Mouse (Mus musculus): Measurements from ENCODE around the gene Tctn3. TPM values are rescaled to one million over a fixed set of nuclear protein-coding genes. Genes with fewer than 3 reads are reported as not detected.
A peak's percentile ranks its signal among the peaks of the same experiment; 100 is the strongest.

Tctn3 gene
- total RNA-seq (2018; cell fraction: chromatin; rRNA removed): 10 to 100 TPM; 10.5 to 46.6 (median 22.1) TPM
- total RNA-seq (2018; cell fraction: cytosol; rRNA removed): 10 to 100 TPM in 6 of 26 experiments, 1 to 10 TPM in 20; 4.0 to 12.7 (median 7.7) TPM
- 10 to 100 TPM in 23 of 26 experiments, 1 to 10 TPM in 3; 9.6 to 43.3 (median 20.3) TPM for total RNA-seq (2018; cell fraction: nucleus; rRNA removed)
- polyA plus RNA-seq (2018): 7.0 to 10.4 TPM (median 7.7 TPM) in 3 replicates

DNA sequence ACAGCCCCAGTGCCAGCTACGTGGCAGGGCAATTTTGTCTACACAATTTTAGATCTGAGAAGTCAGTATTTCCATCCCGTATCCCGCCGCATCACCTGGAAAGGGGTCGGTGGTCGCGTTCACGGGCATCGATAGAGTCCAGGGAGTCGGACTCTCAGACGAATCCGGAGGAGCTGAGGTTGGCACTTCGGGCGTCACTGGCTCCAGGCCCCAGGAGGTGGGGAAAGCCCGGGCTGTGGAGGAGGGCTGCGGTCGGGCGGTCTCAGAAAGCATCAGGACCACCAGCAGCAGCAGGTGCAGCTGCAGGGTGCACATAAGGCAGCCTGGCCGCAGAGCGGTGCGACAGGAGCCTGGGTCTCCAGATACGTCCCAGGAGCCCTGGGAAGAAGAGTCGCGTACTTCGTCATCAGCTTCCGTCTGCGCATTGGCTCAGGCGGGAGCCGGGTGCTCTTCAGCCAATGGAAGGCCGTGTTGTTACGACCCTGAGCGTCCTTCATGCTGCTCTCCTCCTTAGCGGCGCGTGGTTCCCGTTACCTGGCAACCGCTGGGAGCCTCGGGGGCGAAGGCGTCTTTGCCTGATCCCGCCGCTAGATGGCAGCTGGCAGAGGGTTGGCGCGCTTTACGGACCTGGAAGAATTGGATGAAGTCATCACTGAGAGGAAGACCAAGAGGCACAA lies at the start of gene Tctn3, which contains the start of gene Entpd1:
TSS of gene Tctn3 (minus strand) at position 404 of the 677 bp plus-strand sequence.
TSS of gene Entpd1 (plus strand) at position 537 of the 677 bp plus-strand sequence.
- Histone ChIP-seq H3K4me3 (ENCODE audit: inconsistent target) (peak within 1 kb of the TSS; percentile 53), H3K36me3 (ENCODE audit: inconsistent target) (peaks cover 21% of the 10 kb centered on the region), H3K27ac (no peak within 1 kb of the TSS), H3K79me2 (ENCODE audit: inconsistent target) (peaks cover 5% of the 10 kb centered on the region; the same call in 1 of the 2 replicates)
- WGBS (ENCODE audit: missing documents): under 1% methylated on average over 44 of the region's 45 CpGs

DNA sequence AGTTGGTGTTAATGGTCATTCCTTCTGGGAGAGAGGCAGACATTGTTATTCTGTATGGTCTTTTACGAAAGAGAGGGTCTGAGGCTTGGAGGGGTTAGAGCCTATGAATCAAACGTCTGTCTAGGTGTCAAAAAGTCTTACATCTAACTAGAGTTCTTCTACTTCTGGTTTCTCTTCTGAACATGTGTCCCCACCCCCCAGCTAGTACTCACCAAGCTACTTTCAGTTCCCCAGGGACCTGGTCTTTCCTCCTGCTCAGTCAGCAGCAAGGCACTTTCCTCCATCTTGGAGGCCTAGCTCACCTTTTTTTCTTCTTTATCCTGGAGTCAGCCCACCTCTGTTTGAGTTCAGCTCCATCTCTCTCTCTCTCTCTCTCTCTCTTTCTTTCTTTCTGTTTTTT lies 49.1 kb upstream of the Tctn3 start:
- Histone ChIP-seq H3K27ac (peak overlapping the region; percentile 96), H3K4me3 (ENCODE audit: inconsistent target) (peak overlapping the region; percentile 77)
- 0% methylated on average over 2 of the region's 2 CpGs for WGBS (ENCODE audit: missing documents)

DNA sequence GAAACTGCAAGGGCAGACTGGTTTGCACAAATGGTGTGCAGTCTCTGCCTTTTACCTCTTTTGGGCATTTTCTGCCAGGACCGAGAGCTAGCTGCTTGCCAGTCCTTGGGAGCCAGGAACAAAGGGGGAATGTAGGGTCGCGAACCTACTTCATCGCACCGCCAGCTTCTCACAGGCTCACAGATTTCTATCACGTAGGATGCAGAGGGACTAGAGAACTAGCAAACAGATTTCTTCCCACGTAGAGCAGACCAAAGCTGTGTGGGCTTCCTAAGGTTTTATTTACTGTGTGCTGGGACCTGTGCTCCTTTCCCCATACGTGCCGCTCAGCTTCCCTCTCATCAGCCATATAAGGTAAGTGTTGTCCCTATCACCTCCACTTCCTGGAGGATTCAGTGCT lies 48.5 kb upstream of the Tctn3 start:
- H3K27ac ChIP-seq: peak overlapping the region; percentile 96
- H3K4me3 ChIP-seq (ENCODE audit: inconsistent target): peak overlapping the region; percentile 77
- 3% methylated on average over 9 of the region's 9 CpGs for WGBS (ENCODE audit: missing documents)
- H3K36me3 ChIP-seq (ENCODE audit: inconsistent target): 0 out of 2 replicates have a peak, but pooled peaks cover 9% of the 10 kb centered on the region
- H3K79me2 ChIP-seq (ENCODE audit: inconsistent target): peaks cover 58% of the 10 kb centered on the region

More for the DNA sequence above, 49.1 kb upstream of the Tctn3 start:
- Histone ChIP-seq H3K79me2 (ENCODE audit: inconsistent target) (peaks cover 64% of the 10 kb centered on the region), H3K36me3 (ENCODE audit: inconsistent target) (0 out of 2 replicates have a peak, but pooled peaks cover 9% of the 10 kb centered on the region)

DNA sequence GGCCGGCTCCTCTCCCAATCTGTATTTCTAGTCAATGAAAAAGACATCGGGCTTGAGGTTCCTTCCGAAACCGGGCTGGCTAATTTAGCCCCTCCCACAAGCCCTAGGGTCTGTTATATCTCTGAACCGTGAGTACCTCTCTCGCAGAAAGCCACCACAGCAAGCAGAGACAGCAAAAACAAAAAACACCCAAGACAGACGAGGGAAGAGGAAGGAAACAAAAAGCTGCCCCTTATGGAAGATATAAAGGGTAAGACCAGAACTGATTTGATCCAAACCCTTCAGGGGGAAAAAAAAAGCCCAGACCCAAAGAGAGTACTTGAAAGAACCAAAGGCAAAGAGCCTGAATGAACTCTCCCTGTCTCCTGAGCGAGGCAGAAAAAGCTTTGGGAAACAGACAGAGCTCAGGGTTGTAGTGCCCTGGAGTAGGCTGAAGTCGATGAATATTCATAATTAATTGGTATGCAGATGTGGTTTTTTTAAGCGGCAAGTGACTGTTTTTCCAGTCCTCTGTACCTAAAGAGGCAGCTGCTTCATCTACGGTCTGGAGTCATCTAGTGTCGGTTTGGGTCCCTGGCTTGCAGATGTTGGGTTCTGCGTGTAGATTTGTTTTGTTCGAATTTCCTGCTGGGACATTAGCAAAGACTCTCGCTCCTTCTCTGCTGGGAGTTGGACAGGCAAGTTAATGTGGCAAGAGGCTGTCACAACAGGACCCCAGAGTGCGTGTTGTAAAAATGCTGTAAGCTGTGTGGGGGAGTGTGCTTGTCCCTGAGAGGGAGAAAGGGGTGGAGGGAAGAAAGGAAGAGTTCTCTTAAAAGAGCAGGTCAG lies 47.8 kb upstream of the Tctn3 start:
- Histone ChIP-seq H3K36me3 (ENCODE audit: inconsistent target) (0 out of 2 replicates have a peak, but pooled peaks cover 9% of the 10 kb centered on the region), H3K4me3 (ENCODE audit: inconsistent target) (peak overlapping the region; percentile 77), H3K27ac (peak overlapping the region; percentile 96), H3K79me2 (ENCODE audit: inconsistent target) (peaks cover 52% of the 10 kb centered on the region)
- WGBS (ENCODE audit: missing documents): 2% methylated on average over 16 of the region's 16 CpGs

GRCm38 (mm10) chr19:40658935-40659334 lies 46.9 kb upstream of the Tctn3 start:
- Histone ChIP-seq H3K36me3 (ENCODE audit: inconsistent target) (no peaks in the 10 kb centered on the region), H3K4me3 (ENCODE audit: inconsistent target) (peak overlapping the region; percentile 77), H3K79me2 (ENCODE audit: inconsistent target) (peaks cover 43% of the 10 kb centered on the region), H3K27ac (peak overlapping the region; percentile 96)
- WGBS (ENCODE audit: missing documents): 68% methylated on average over 5 of the region's 5 CpGs

DNA sequence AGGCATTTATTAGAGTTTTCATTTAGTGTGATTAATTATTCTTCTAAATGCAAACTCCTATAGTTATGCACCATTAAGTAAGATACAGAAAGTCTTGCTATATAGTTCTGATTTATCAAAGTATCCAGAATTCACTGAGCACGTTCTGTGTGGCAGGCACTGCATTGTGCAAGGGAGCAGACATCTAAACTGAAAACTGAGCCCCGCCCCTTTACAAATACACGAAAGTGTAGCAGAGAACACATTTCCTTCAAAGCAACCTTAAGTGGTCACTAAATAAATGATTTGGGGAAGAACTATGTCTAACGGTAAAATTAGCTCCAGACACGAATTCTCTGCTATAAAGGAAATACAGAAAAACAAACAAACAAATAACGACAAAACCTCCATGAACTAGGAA lies 46.2 kb upstream of the Tctn3 start:
- H3K27ac ChIP-seq: no peak overlapping the region
- H3K36me3 ChIP-seq (ENCODE audit: inconsistent target): no peaks in the 10 kb centered on the region
- H3K79me2 ChIP-seq (ENCODE audit: inconsistent target): peaks cover 36% of the 10 kb centered on the region
- H3K4me3 ChIP-seq (ENCODE audit: inconsistent target): no peak overlapping the region
- 38% methylated on average over 6 of the region's 6 CpGs for WGBS (ENCODE audit: missing documents)

GRCm38 (mm10) chr19:40656207-40656606 lies 44.2 kb upstream of the Tctn3 start:
- H3K4me3 ChIP-seq (ENCODE audit: inconsistent target): no peak overlapping the region
- no peak overlapping the region for H3K27ac ChIP-seq
- 91% methylated on average over 5 of the region's 5 CpGs for WGBS (ENCODE audit: missing documents)

GRCm38 (mm10) chr19:40650090-40650489 lies 38.1 kb upstream of the Tctn3 start:
- Histone ChIP-seq H3K4me3 (ENCODE audit: inconsistent target) (no peak overlapping the region), H3K36me3 (ENCODE audit: inconsistent target) (no peaks in the 10 kb centered on the region), H3K27ac (peak overlapping the region; percentile 17), H3K79me2 (ENCODE audit: inconsistent target) (no peaks in the 10 kb centered on the region)
- 10% methylated on average over 5 of the region's 5 CpGs for WGBS (ENCODE audit: missing documents)

More at GRCm38 (mm10) chr19:40656207-40656606, 44.2 kb upstream of the Tctn3 start:
- Histone ChIP-seq H3K79me2 (ENCODE audit: inconsistent target) (peaks cover 15% of the 10 kb centered on the region; the same call in 1 of the 2 replicates), H3K36me3 (ENCODE audit: inconsistent target) (no peaks in the 10 kb centered on the region)

DNA sequence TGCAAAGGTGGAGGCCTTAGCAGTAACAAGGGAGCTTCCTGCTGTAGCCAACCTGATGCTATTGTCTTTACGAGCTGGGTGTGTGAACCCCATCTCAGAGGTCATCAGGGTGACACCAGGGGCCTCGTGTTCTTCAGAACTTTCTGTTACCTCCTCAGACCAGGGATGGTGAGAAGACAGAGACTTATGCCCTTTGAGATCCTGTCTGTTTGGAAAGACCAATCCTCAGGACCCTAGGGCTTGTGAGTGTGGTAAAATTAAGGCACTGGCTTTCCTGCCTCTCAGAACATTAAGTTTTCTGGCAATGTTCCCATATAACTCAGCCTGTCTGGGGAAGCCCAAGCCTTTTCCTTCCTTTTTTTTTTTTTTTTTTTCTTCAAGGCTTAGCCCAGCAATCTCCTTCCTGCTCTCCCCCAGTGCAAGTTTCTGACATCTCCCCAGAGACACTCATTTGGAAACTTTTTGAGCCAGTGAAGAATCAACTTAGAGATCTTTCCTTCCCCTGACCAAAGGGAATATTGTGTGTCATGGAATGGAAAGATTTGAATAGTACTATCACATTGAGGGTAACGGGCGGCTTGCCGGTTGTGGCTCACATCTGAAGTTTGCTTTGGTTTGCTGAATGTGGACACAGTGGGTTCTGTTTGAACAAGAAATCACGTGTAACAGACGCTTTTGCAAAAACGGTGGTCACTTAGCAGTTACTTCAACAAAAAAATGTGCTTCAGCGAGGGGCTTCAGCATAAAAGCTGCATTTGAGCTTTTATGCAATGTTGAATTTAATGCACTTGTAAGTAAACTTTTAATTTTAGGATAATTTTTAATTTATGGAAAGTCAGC lies 35.5 kb upstream of the Tctn3 start:
- H3K36me3 ChIP-seq (ENCODE audit: inconsistent target): no peaks in the 10 kb centered on the region
- H3K79me2 ChIP-seq (ENCODE audit: inconsistent target): no peaks in the 10 kb centered on the region
- H3K27ac ChIP-seq: peak overlapping the region; percentile 65
- WGBS (ENCODE audit: missing documents): 15% methylated on average over 9 of the region's 9 CpGs
- H3K4me3 ChIP-seq (ENCODE audit: inconsistent target): no peak overlapping the region

DNA sequence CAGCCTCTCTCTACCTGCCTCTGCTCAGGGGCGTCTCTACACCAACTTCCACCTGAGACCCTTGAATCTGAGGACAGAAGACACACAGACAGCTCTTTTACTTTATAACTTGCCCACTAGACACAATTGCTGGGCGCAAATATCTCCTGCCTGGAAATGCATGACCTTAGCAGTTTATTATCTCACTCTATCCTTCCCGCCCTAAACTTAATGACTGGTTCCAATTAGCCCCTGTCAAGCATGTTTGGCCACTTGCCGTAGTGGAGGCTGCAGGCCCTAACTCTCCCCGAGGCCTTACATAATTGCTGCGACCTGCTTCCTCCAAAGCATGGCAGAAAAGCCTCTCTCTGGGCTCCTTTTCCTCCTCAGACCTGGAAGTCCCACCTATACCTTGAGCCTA lies 34.3 kb upstream of the Tctn3 start:
- Histone ChIP-seq H3K27ac (no peak overlapping the region), H3K36me3 (ENCODE audit: inconsistent target) (no peaks in the 10 kb centered on the region), H3K79me2 (ENCODE audit: inconsistent target) (no peaks in the 10 kb centered on the region), H3K4me3 (ENCODE audit: inconsistent target) (no peak overlapping the region)
- WGBS (ENCODE audit: missing documents): 87% methylated on average over 6 of the region's 6 CpGs

- no peak overlapping the region for H3K4me3 ChIP-seq (ENCODE audit: inconsistent target)
- H3K79me2 ChIP-seq (ENCODE audit: inconsistent target): no peaks in the 10 kb centered on the region
- no peak overlapping the region for H3K27ac ChIP-seq
- H3K36me3 ChIP-seq (ENCODE audit: inconsistent target): no peaks in the 10 kb centered on the region
- 92% methylated on average over 1 of the region's 1 CpGs for WGBS (ENCODE audit: missing documents)
These were observed 31.8 kb upstream of the Tctn3 start for GRCm38 (mm10) chr19:40643846-40644245.

- Histone ChIP-seq H3K79me2 (ENCODE audit: inconsistent target) (no peaks in the 10 kb centered on the region), H3K4me3 (ENCODE audit: inconsistent target) (no peak overlapping the region), H3K27ac (peak overlapping the region; percentile 98), H3K36me3 (ENCODE audit: inconsistent target) (no peaks in the 10 kb centered on the region)
- WGBS (ENCODE audit: missing documents): 35% methylated on average over 2 of the region's 2 CpGs
These were observed 28.8 kb upstream of the Tctn3 start for GRCm38 (mm10) chr19:40640799-40641198.

DNA sequence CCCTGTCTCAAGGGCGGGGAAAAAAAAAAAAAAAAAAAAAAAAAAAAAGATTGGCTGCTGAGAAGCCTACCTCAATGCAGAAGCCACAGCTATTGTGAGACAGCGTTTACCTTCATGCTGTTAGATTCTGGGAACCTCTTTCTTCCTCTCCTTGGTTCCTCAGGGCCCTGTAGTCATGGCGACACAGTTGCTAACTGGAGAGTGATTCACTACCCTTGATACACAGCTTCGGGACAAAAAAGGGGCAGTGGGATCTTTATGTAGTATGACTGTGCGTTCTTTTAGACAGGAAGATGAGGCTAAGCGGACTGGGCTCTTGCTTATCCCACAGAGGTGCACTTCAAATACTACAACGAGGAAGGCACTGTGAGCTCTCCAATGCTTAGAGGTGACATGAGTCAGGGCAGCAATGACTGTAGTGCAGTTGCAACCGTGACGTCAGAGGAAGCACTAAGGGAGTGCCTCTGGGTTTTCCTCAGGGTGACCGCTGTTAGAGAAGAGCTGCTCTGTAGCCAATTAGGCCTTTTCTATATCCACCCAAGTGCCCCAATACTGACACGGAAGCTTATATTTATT lies 27.8 kb upstream of the Tctn3 start:
- 43% methylated on average over 11 of the region's 11 CpGs for WGBS (ENCODE audit: missing documents)
- Histone ChIP-seq H3K79me2 (ENCODE audit: inconsistent target) (no peaks in the 10 kb centered on the region), H3K27ac (peak overlapping the region; percentile 98), H3K36me3 (ENCODE audit: inconsistent target) (no peaks in the 10 kb centered on the region), H3K4me3 (ENCODE audit: inconsistent target) (no peak overlapping the region)

Measured in macrophage (primary cell).